Mouse (Mus musculus) embryonic facial prominence, embryonic 11.5 days (tissue): ENCODE data around the gene Samd4b. TPM values are rescaled to one million over a fixed set of nuclear protein-coding genes. Genes with fewer than 3 reads are reported as not detected.

Source experiments
- ATAC-seq: fragments of 200-750 bp; cut with Nextera tagmentation; replicated peaks from 2 replicates; pipeline ENCODE4 v1.8.0; 2017; ENCODE audit warnings: low read depth; ENCODE audit not compliant: insufficient number of reproducible peaks, low FRiP score, low TSS enrichment
- DNase-seq: peaks from one replicate; pipeline ENCODE4 v3.0.0-alpha.2; 2015; ENCODE audit warnings: low spot score
- H3K27ac ChIP-seq: fragments of 300-500 bp; sonication (generic); replicated peaks from 2 replicates; pipeline ENCODE4 v1.5.1; 2014; ENCODE audit warnings: mild to moderate bottlenecking, low read depth, low read length, control low read depth
- H3K27me3 ChIP-seq: fragments of 300-500 bp; sonication (generic); 2 replicates; pipeline ENCODE4 v1.6.1; 2014; ENCODE audit warnings: mild to moderate bottlenecking, low read length, moderate library complexity, mixed read lengths; ENCODE audit not compliant: control insufficient read depth, insufficient read depth
- H3K36me3 ChIP-seq: fragments of 300-500 bp; sonication (generic); replicated peaks from 2 replicates; pipeline ENCODE4 v1.6.1; 2014; ENCODE audit warnings: low read depth, mild to moderate bottlenecking, low read length, moderate library complexity, mixed read lengths; ENCODE audit not compliant: control insufficient read depth, insufficient read depth
- H3K4me1 ChIP-seq: fragments of 300-500 bp; sonication (generic); 2 replicates; pipeline ENCODE4 v1.6.1; 2014; ENCODE audit warnings: low read length, mixed read lengths; ENCODE audit not compliant: control insufficient read depth, insufficient read depth
- H3K4me2 ChIP-seq: fragments of 300-500 bp; sonication (generic); 2 replicates; pipeline ENCODE4 v1.6.1; 2014; ENCODE audit warnings: low read depth, mild to moderate bottlenecking, control low read depth, low read length, moderate library complexity
- H3K4me3 ChIP-seq: fragments of 300-500 bp; sonication (generic); 2 replicates; pipeline ENCODE4 v1.5.1; 2014; ENCODE audit warnings: low read depth, low read length, control low read depth
- H3K9ac ChIP-seq: fragments of 300-500 bp; sonication (generic); replicated peaks from 2 replicates; pipeline ENCODE4 v1.6.1; 2014; ENCODE audit warnings: mild to moderate bottlenecking, control low read depth, low read length
- H3K9me3 ChIP-seq: fragments of 300-500 bp; sonication (generic); replicated peaks from 2 replicates; pipeline ENCODE4 v1.6.1; 2016; ENCODE audit warnings: mild to moderate bottlenecking, low read length, inconsistent platforms, mixed read lengths; ENCODE audit not compliant: control insufficient read depth
- WGBS: fragments of 180-500 bp; shearing (Covaris S2); extraction: QIAGEN DNeasy Blood & Tissue Kit; methylation state at CpG from one replicate; pipeline ENCODE4 v1.1.7; 2014; 5-methylcytosine and 5-hydroxymethylcytosine counted together
- polyA plus RNA-seq: library from polyadenylated mRNA; unstranded; fragments of >200 nt; fragmentation: Nextera tagmentation; extraction: Ambion mirVana; gene quantifications from 2 replicates; pipeline ENCODE4 v1.2.1, GENCODE M21; 2014

The Samd4b gene
- polyA plus RNA-seq, 1 experiment from 2014 or later = 29.4 TPM

DNA sequence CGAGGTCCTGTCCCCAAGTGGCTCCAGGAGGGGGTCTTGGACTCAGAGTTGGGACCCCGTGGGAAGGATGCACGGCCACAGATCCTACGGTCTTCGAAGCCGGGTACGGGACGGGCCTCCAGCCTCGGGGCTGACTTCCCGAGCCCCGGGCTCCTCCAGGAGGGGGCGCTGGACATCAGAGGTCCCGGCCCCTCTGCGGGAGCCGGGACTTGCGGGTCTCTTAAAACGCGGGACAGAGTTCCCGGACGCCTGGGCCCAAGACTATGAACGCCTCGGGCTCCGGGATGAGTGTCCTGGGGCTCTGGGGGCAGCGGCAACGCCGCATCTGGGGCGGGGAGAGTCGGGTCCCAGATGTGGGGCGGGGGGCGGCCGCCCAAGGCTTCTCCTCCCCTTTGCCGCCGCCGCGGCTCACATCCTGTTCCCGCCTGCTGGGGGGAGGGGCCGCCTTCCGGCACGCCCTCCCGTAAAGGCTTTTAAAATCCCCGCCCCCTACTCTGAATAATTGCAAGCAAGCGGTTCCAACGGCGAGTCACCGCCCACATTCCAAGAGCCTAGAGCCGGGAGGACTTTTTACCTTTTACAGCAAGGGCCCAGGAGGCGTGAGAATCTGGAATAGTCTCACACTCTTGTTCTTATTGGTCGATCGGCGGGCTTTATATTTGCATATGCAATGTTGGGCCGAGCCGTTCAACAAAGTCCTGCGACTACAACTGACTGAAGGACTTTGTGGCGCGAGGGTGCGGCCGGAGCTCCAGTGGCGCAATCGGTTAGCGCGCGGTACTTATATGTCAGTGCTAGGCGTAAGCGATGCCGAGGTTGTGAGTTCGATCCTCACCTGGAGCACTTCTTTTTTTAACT lies 225.5 kb downstream of the Samd4b start, which contains the start of gene Plekhg2:
TSS of gene Plekhg2 (minus strand) at position 349 of the 858 bp plus-strand sequence.
- peak within 1 kb of the TSS; percentile 96 for H3K9ac ChIP-seq
- under 1% methylated on average over 64 of the region's 66 CpGs for WGBS

GRCm38 (mm10) chr7:28371514-28371989 lies 226.4 kb downstream of the Samd4b start:
- ATAC-seq = peak; percentile 4; the same call in 1 of the 2 replicates
- 0% methylated on average over 39 of the region's 43 CpGs for WGBS
- peak overlapping the region; percentile 89 for H3K4me3 ChIP-seq
- H3K27me3 ChIP-seq = no peaks in the 10 kb centered on the region
- peak overlapping the region; percentile 93 for H3K27ac ChIP-seq
- H3K9me3 ChIP-seq = no peaks in the 10 kb centered on the region
- peaks cover 12% of the 10 kb centered on the region for H3K36me3 ChIP-seq
- peaks cover 4% of the 10 kb centered on the region for H3K4me1 ChIP-seq
- peak; percentile 71 for DNase-seq
- peak overlapping the region; percentile 96 for H3K9ac ChIP-seq
- H3K4me2 ChIP-seq = peak overlapping the region; percentile 82

More for the DNA sequence above, 225.5 kb downstream of the Samd4b start, which contains the start of gene Plekhg2:
- Histone ChIP-seq H3K4me1 (peaks cover 4% of the 10 kb centered on the region), H3K9me3 (no peaks in the 10 kb centered on the region), H3K27me3 (no peaks in the 10 kb centered on the region), H3K27ac (peak within 1 kb of the TSS; percentile 93), H3K36me3 (peaks cover 12% of the 10 kb centered on the region), H3K4me2 (peak within 1 kb of the TSS; percentile 82), H3K4me3 (peak within 1 kb of the TSS; percentile 89)
- DNase-seq (peak; percentile 99), ATAC-seq (peak; percentile 83)

DNA sequence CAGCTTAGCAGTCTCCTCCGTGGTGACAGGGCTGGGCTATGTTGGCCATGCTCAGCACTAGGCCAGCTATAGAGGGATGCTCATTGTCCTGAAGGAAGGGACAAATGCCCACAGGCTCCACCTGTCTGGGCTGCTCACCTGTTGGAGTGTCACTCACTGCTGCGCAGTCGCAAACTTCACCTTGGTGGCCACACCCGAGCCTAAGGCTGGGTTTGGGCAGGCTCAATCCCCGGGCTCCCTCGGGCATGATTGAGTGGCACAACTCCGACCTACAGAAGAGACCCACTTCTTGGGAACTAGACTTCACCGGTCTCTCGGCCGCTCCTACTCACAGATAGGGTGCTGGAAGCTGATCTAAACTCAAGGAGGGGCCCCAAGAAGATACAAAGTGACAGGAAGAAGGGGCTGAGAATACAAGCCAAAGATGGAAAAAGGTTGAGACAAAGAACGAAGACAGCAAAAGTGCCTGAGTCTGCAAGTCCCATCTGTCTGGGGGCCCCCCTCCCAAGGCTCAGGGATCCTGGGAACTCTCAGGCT lies 226.9 kb downstream of the Samd4b start:
- no peak for DNase-seq
- Histone ChIP-seq H3K36me3 (peaks cover 12% of the 10 kb centered on the region), H3K4me1 (peaks cover 4% of the 10 kb centered on the region), H3K9ac (peak overlapping the region; percentile 96), H3K9me3 (no peaks in the 10 kb centered on the region), H3K4me2 (peak overlapping the region; percentile 82), H3K27me3 (no peaks in the 10 kb centered on the region), H3K4me3 (peak overlapping the region; percentile 89), H3K27ac (peak overlapping the region; percentile 93)
- no peak for ATAC-seq
- 10% methylated on average over 11 of the region's 11 CpGs for WGBS

GRCm38 (mm10) chr7:28370051-28370450 lies 227.9 kb downstream of the Samd4b start:
- peaks cover 4% of the 10 kb centered on the region for H3K4me1 ChIP-seq
- ATAC-seq = no peak
- H3K27ac ChIP-seq = no peak overlapping the region
- peaks cover 14% of the 10 kb centered on the region for H3K36me3 ChIP-seq
- peak overlapping the region; percentile 89 for H3K4me3 ChIP-seq
- 90% methylated on average over 14 of the region's 14 CpGs for whole genome bisulfite sequencing
- no peak for DNase-seq
- H3K27me3 ChIP-seq = no peaks in the 10 kb centered on the region
- H3K4me2 ChIP-seq = peak overlapping the region; percentile 82
- no peaks in the 10 kb centered on the region for H3K9me3 ChIP-seq
- peak overlapping the region; percentile 96 for H3K9ac ChIP-seq

- H3K36me3 ChIP-seq = peaks cover 21% of the 10 kb centered on the region
- no peak overlapping the region for H3K4me2 ChIP-seq
- H3K4me3 ChIP-seq = no peak overlapping the region
- DNase-seq = no peak
- H3K27ac ChIP-seq = no peak overlapping the region
- no peak for ATAC-seq
- peaks cover 4% of the 10 kb centered on the region for H3K4me1 ChIP-seq
- WGBS = 96% methylated on average over 16 of the region's 16 CpGs
- no peaks in the 10 kb centered on the region for H3K27me3 ChIP-seq
- H3K9ac ChIP-seq = no peak overlapping the region
- H3K9me3 ChIP-seq = no peaks in the 10 kb centered on the region
These were observed 229.5 kb downstream of the Samd4b start for GRCm38 (mm10) chr7:28368276-28368920.

DNA sequence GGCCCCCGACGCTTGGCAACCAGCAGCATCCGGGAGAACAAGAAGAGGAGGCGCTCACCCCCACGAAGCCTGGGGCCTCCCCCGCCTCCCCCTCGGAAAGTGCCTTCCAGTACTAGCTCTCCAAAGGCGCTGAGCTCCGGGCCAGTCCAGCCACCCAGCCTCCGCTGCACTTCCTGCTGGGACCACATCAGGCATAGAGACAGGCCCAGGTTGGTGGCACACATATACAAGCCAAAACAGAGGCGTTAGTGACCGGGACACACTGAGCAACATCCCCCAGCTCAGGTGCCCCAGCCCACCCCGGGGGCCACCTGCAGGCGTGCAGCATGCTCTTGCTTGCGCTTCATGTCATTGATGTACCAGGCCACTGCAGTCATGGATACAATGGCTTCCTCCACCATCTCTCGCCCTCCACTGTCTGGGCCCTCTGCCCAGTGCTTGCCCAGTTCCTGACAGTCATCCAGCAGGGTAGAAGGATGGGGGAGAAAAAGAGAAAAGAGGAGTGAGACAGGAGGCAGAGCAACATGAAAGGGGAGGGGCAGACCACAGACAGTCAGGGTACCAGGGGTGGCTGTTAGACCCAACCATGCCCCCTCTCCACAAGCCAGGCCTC lies 230.2 kb downstream of the Samd4b start:
- Histone ChIP-seq H3K9ac (no peak overlapping the region), H3K4me3 (no peak overlapping the region)

GRCm38 (mm10) chr7:28362441-28363060 lies 235.4 kb downstream of the Samd4b start:
- Histone ChIP-seq H3K36me3 (peaks cover 40% of the 10 kb centered on the region), H3K4me2 (no peak overlapping the region), H3K4me1 (no peaks in the 10 kb centered on the region; the same call in 1 of the 2 replicates), H3K27me3 (no peaks in the 10 kb centered on the region), H3K9ac (no peak overlapping the region), H3K27ac (no peak overlapping the region), H3K4me3 (no peak overlapping the region), H3K9me3 (no peaks in the 10 kb centered on the region)
- 88% methylated on average over 16 of the region's 16 CpGs for WGBS
- no peak for DNase-seq
- no peak for ATAC-seq

More for the DNA sequence above, 230.2 kb downstream of the Samd4b start:
- H3K27me3 ChIP-seq = no peaks in the 10 kb centered on the region
- DNase-seq (no peak), ATAC-seq (no peak)
- no peaks in the 10 kb centered on the region for H3K9me3 ChIP-seq
- peaks cover 22% of the 10 kb centered on the region for H3K36me3 ChIP-seq
- 91% methylated on average over 16 of the region's 16 CpGs for WGBS
- H3K27ac ChIP-seq = no peak overlapping the region
- H3K4me2 ChIP-seq = no peak overlapping the region
- H3K4me1 ChIP-seq = peaks cover 4% of the 10 kb centered on the region
